Mouse (Mus musculus): ENCODE measurements around the gene Sspo.
A peak's percentile ranks its signal among the peaks of the same experiment; 100 is the strongest.
"Not testable (repeated sequence)": the region's sequence is repeated elsewhere in the genome, so short reads cannot be mapped to it uniquely, and the experiment has no call there.

Sspo gene

GRCm38 (mm10) chr6:48487747-48488725 lies 40.0 kb downstream of the Sspo start:
- no peak for DNase-seq (ENCODE audit: low spot score in 2 of 2)

GRCm38 (mm10) chr6:48489741-48490140 lies 41.7 kb downstream of the Sspo start:
- no peak for DNase-seq (ENCODE audit: low spot score in 2 of 2)

- no peak for DNase-seq (ENCODE audit: low spot score in 2 of 2)
These were observed 43.3 kb downstream of the Sspo start for GRCm38 (mm10) chr6:48491361-48491760.

- no peak for DNase-seq (ENCODE audit: low spot score in 2 of 2)
These were observed 45.2 kb downstream of the Sspo start for GRCm38 (mm10) chr6:48493136-48493730.

GRCm38 (mm10) chr6:48497521-48497920 lies 49.5 kb downstream of the Sspo start:
- DNase-seq (ENCODE audit: low spot score in 2 of 2), result no peak

- DNase-seq (ENCODE audit: low spot score in 2 of 2), result no peak
These were observed 55.8 kb downstream of the Sspo start for GRCm38 (mm10) chr6:48503847-48504240.

GRCm38 (mm10) chr6:48504241-48504854 lies 56.3 kb downstream of the Sspo start:
- peak; percentile 67 to 81 for DNase-seq (ENCODE audit: low spot score in 2 of 2)

- DNase-seq (ENCODE audit: low spot score in 2 of 2), result no peak
These were observed 60.1 kb downstream of the Sspo start for GRCm38 (mm10) chr6:48508087-48508486.

- DNase-seq (ENCODE audit: low spot score in 2 of 2), result no peak
These were observed 62.4 kb downstream of the Sspo start for GRCm38 (mm10) chr6:48510426-48510825.

- DNase-seq (ENCODE audit: low spot score in 2 of 2), result no peak
These were observed 63.8 kb downstream of the Sspo start for GRCm38 (mm10) chr6:48511861-48512260.

- not testable (repeated sequence) for DNase-seq (ENCODE audit: low spot score in 2 of 2)
These were observed 76.9 kb downstream of the Sspo start for GRCm38 (mm10) chr6:48524882-48525281.

GRCm38 (mm10) chr6:48527901-48528300 lies 79.9 kb downstream of the Sspo start:
- no peak for DNase-seq (ENCODE audit: low spot score in 2 of 2)

GRCm38 (mm10) chr6:48529261-48529660 lies 81.2 kb downstream of the Sspo start:
- DNase-seq (ENCODE audit: low spot score in 2 of 2), result no peak

- no peak for DNase-seq (ENCODE audit: low spot score in 2 of 2)
These were observed 81.9 kb downstream of the Sspo start for GRCm38 (mm10) chr6:48529871-48530440.

GRCm38 (mm10) chr6:48530862-48531261 lies 82.8 kb downstream of the Sspo start:
- DNase-seq (ENCODE audit: low spot score in 2 of 2), result no peak

GRCm38 (mm10) chr6:48533475-48533874 lies 85.4 kb downstream of the Sspo start:
- no peak for DNase-seq (ENCODE audit: low spot score in 2 of 2)

- no peak for DNase-seq (ENCODE audit: low spot score in 2 of 2)
These were observed 86.9 kb downstream of the Sspo start for GRCm38 (mm10) chr6:48534913-48535312.

- DNase-seq (ENCODE audit: low spot score in 2 of 2), result no peak
These were observed 88.1 kb downstream of the Sspo start for GRCm38 (mm10) chr6:48536091-48536490.

- DNase-seq (ENCODE audit: low spot score in 2 of 2), result peak; percentile 87 to 88
These were observed 89.3 kb downstream of the Sspo start, which contains the start of gene Atp6v0e2 for GRCm38 (mm10) chr6:48537105-48537954. TSS of gene Atp6v0e2 (plus strand) at chr6:48537615.

GRCm38 (mm10) chr6:48538841-48539737 lies 91.1 kb downstream of the Sspo start:
- DNase-seq (ENCODE audit: low spot score in 2 of 2), result peak; percentile 66 to 78
